ENCODE assay signal across 8 mouse cellular contexts in the genomic region with DNA sequence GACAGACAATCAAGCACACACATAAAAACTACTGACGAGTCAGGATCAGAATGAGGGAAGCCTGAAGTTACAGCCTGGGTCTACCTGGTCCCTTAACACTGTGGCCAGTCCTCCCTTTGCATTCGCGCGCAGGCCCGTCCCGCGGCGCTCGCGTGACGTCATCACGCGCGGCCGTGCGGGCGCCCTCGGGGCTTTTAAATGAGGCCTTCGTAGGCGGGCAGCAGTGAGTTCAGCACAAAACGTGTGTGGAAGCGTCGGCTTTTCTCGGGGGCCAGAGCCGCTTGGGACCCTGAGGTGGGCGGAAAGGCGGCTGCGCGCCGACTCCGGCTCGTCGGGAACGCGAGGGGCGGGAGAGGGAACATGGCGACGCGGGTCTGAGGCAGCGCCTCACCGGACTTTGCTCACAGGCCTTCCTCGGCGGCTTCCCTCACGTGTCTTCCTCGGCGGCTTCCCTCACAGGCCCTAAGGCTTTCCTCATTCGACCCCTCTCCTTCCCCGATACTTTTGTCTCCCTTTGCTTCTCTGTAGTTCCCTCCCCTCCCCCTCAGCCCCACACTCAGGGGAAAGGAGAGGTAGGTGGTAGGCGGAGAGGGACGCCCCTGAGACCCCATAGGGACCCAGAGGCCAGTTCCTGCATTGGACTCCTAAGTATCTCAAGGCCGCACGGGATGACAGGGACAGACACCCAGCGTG. TPM values are rescaled to one million over a fixed set of nuclear protein-coding genes. Genes with fewer than 3 reads are reported as not detected.
DNase-seq lines count a peak whose midpoint lies in the region; ATAC-seq lines count a peak whose summit lies in the region.

Gene Ice2 (plus strand): TSS at position 147 of the 693 bp plus-strand sequence.

- no peaks in the 10 kb centered on the region for H3K36me3 ChIP-seq in hindbrain, embryonic 15.5 days

- H3K4me1 ChIP-seq in hindbrain, embryonic 15.5 days (replicated peaks): peaks cover 8% of the 10 kb centered on the region

- no peaks in the 10 kb centered on the region for H3K9me3 ChIP-seq in hindbrain, embryonic 15.5 days

- peak within 1 kb of the TSS; percentile 91 for H3K27ac ChIP-seq in hindbrain, embryonic 15.5 days (replicated peaks)

- H3K4me2 ChIP-seq in hindbrain, embryonic 15.5 days: peak within 1 kb of the TSS; percentile 84

- ATAC-seq in hindbrain, embryonic 15.5 days (ENCODE audit: low FRiP score, low read depth): peak; percentile 89

- H3K4me3 ChIP-seq in hindbrain, embryonic 15.5 days: peak within 1 kb of the TSS; percentile 63

- H3K9ac ChIP-seq in hindbrain, embryonic 15.5 days: peak within 1 kb of the TSS; percentile 73

- under 1% methylated on average over 52 of the region's 53 CpGs for WGBS in hindbrain, embryonic 15.5 days

- H3K27me3 ChIP-seq in hindbrain, embryonic 15.5 days: no peaks in the 10 kb centered on the region

- peak; percentile 83 for DNase-seq in R1 (ENCODE audit: low read depth, low spot score)
- peak; percentile 82 to 89 for DNase-seq in cerebellum, postnatal 14 days
- peak; percentile 56 to 68 for DNase-seq in frontal cortex, postnatal 25 days (ENCODE audit: low spot score in 2 of 2)
- DNase-seq in left cerebral cortex, adult 11 months (ENCODE audit: low spot score): peak; percentile 64
- DNase-seq in lung, postnatal 4 days: peak; percentile 82 to 83
- peak; percentile 73 for DNase-seq in retina, postnatal 7 days (ENCODE audit: low read depth, low spot score)
- peak; percentile 67 for DNase-seq in urinary bladder, postnatal 14 days (ENCODE audit: low spot score)

RNA-seq across cellular contexts. Expression of gene Ice2, which starts in this region (rescaled TPM):
- 8.9 and 9.9 TPM in 2 replicates for polyA plus RNA-seq in hindbrain, embryonic 15.5 days (2015; fragmentation: Nextera tagmentation; extraction: Ambion mirVana)

Comparison
In these comparisons a context has a peak if more than half of its experiments do, and no peak if none do; other contexts are left out.
1. Peak in every context shown above with its lines: DNase-seq, ATAC-seq, H3K4me3 ChIP-seq and H3K27ac ChIP-seq.